Mouse (Mus musculus) small intestine, adult 2 months (tissue): Measurements from ENCODE around the gene Coro2b.

Experiments used
- CTCF ChIP-seq: fragments of 200-500 bp; IDR thresholded peaks from 2 replicates; pipeline ENCODE4 v1.5.1; 2012; ENCODE audit warnings: low read depth, mild to moderate bottlenecking, control low read depth, inconsistent platforms, low read length, moderate library complexity, mixed read lengths; ENCODE audit not compliant: insufficient replicate concordance, insufficient read length; ENCODE audit errors: extremely low read depth
- POLR2A ChIP-seq: fragments of 200-500 bp; IDR thresholded peaks from 2 replicates; pipeline ENCODE4 v1.6.1; 2012; ENCODE audit warnings: low read depth, mild to moderate bottlenecking, control low read depth, inconsistent platforms, low read length, moderate library complexity

DNA sequence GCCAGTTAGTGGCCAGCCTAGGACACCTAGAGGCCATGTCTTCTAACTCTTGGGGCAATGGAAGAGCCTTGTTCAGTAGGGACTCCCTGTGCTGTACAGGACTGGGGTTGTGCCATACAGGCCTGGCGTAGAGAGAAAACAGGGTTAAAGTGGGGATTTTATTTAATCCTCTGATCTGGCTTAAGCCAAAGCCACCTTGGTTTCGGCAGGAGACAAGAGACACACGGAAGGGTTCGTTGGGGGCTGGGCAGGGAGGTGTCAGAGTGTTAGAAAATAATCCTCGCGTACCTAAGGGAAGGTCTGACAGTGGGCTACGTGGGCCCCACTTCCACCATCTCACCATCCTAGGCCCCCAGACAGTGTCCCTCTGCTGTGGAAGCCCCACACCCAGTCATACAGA lies 2.2 kb downstream of the Coro2b start:
- TF ChIP-seq CTCF (no peak), POLR2A (no peak)
